Mouse (Mus musculus) midbrain, embryonic 10.5 days (tissue): ENCODE data around the gene Desi1. TPM values are rescaled to one million over a fixed set of nuclear protein-coding genes. Genes with fewer than 3 reads are reported as not detected.
A peak's percentile ranks its signal among the peaks of the same experiment; 100 is the strongest.

Experiments used
- DNase-seq: peaks from one replicate; pipeline ENCODE4 v3.0.0-alpha.2; 2017; ENCODE audit warnings: low spot score
- H3K27ac ChIP-seq: fragments of 300-500 bp; sonication (generic); replicated peaks from 2 replicates; pipeline ENCODE4 v1.5.1; 2016; ENCODE audit warnings: mild to moderate bottlenecking
- H3K27me3 ChIP-seq: fragments of 300-500 bp; sonication (generic); 2 replicates; pipeline ENCODE4 v1.6.1; 2016; ENCODE audit warnings: low read depth, mild to moderate bottlenecking; ENCODE audit not compliant: poor library complexity, severe bottlenecking
- H3K36me3 ChIP-seq: fragments of 300-500 bp; sonication (generic); 2 replicates; pipeline ENCODE4 v1.6.1; 2016; ENCODE audit warnings: mild to moderate bottlenecking, moderate library complexity
- H3K4me1 ChIP-seq: fragments of 300-500 bp; sonication (generic); 2 replicates; pipeline ENCODE4 v1.6.1; 2016
- H3K4me3 ChIP-seq: fragments of 300-500 bp; sonication (generic); 2 replicates; pipeline ENCODE4 v1.5.1; 2016; ENCODE audit warnings: mild to moderate bottlenecking, moderate library complexity
- H3K9me3 ChIP-seq: fragments of 300-500 bp; sonication (generic); replicated peaks from 2 replicates; pipeline ENCODE4 v1.6.1; 2016; ENCODE audit warnings: mild to moderate bottlenecking
- whole genome bisulfite sequencing: fragments of 180-500 bp; shearing (Covaris S2); methylation state at CpG from one replicate; pipeline ENCODE4 v1.1.7; 2016; 5-methylcytosine and 5-hydroxymethylcytosine counted together
- polyA plus RNA-seq: library from polyadenylated mRNA; unstranded; fragments of >200 nt; fragmentation: Nextera tagmentation; extraction: Ambion mirVana; gene quantifications from 2 replicates; pipeline ENCODE4 v1.2.1, GENCODE M21; 2016

The Desi1 gene
- polyA plus RNA-seq: 34.3 and 37.7 TPM in 2 replicates

- no peak within 1 kb of the TSS for H3K4me3 ChIP-seq
- peaks cover 96% of the 10 kb centered on the region for H3K36me3 ChIP-seq
- H3K9me3 ChIP-seq: no peaks in the 10 kb centered on the region
- no peak for DNase-seq
- no peaks in the 10 kb centered on the region for H3K4me1 ChIP-seq
- H3K27me3 ChIP-seq: no peaks in the 10 kb centered on the region
- no peak within 1 kb of the TSS for H3K27ac ChIP-seq
- 96% methylated on average over 4 of the region's 4 CpGs for WGBS
Measured at GRCm38 (mm10) chr15:82033762-82034161, at the start of gene Desi1. Gene Desi1, minus strand, starts transcription at chr15:82033862.

- H3K27me3 ChIP-seq: no peaks in the 10 kb centered on the region; the same call in 1 of the 2 replicates
- H3K4me3 ChIP-seq: no peak overlapping the region
- peak; percentile 53 for DNase-seq
- peak overlapping the region; percentile 38; the same call in 1 of the 2 replicates for H3K27ac ChIP-seq
- H3K9me3 ChIP-seq: no peaks in the 10 kb centered on the region
- WGBS: 44% methylated on average over 7 of the region's 7 CpGs
- no peaks in the 10 kb centered on the region for H3K36me3 ChIP-seq
- no peaks in the 10 kb centered on the region for H3K4me1 ChIP-seq
Measured at GRCm38 (mm10) chr15:82081161-82081560, 47.5 kb upstream of the Desi1 start.

DNA sequence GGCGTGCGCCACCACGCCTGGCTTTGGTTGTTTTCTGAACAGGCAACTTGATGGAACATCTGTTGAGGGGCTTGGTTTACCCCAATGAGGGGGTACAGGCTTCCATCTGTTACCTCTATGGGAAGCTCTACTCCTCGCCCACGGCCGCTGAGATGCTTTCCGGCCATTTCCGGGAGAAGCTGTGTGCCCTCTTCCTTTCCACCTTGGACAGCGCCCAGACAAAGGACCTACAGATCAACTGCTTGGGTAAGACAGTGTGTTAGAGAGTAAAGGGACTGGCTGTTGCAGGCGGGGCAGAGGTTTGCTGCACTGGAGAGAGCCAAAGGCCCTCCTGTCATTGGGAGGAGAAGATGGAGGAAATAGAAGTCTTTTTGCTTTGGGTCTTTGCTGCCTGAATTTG is 46.2 kb upstream of the Desi1 start:
- 69% methylated on average over 10 of the region's 10 CpGs for WGBS
- no peak overlapping the region for H3K4me3 ChIP-seq
- no peak for DNase-seq

GRCm38 (mm10) chr15:82073490-82073889 is 39.8 kb upstream of the Desi1 start:
- H3K9me3 ChIP-seq: 0 out of 2 replicates have a peak, but pooled peaks cover 6% of the 10 kb centered on the region
- no peak overlapping the region for H3K27ac ChIP-seq
- H3K4me3 ChIP-seq: no peak overlapping the region
- 94% methylated on average over 7 of the region's 7 CpGs for WGBS
- H3K4me1 ChIP-seq: peaks cover 6% of the 10 kb centered on the region
- H3K36me3 ChIP-seq: no peaks in the 10 kb centered on the region
- DNase-seq: no peak
- peaks cover 42% of the 10 kb centered on the region for H3K27me3 ChIP-seq

More for the DNA sequence above, 46.2 kb upstream of the Desi1 start:
- no peak overlapping the region for H3K27ac ChIP-seq
- H3K36me3 ChIP-seq: no peaks in the 10 kb centered on the region
- no peaks in the 10 kb centered on the region for H3K9me3 ChIP-seq
- no peaks in the 10 kb centered on the region for H3K4me1 ChIP-seq
- H3K27me3 ChIP-seq: no peaks in the 10 kb centered on the region

DNA sequence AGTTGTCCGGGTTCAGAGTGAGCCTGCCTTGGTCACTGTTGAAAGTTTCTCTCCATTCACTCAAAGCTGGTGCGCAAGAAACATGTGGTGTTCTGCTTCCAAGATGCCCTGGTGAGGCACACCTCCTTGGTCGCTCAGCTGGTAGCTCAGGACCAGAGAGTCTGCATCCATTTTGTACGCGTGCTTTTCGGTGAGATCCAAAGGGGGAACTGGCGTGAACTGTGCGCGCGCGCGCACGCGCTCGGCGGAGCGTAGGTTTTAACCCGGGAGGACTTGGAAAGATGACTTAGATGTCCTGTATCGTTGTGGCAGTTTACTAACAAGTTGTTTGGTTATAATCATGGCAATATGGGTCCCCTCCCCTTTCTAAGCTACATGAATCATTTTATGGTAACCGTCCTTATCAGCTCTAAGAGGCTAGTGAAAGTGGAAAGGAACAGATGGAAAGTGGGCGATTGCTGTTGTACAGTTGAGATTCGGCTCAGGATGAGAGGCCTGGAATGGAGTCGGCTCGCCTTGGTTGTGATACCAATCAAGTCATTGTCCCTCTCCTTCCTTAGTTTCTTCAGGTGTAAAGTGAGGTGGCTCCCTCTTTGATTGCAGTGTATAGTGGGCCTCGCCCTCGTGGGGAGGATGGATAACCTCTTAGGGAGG is 38.3 kb upstream of the Desi1 start:
- no peaks in the 10 kb centered on the region for H3K36me3 ChIP-seq
- no peak overlapping the region for H3K27ac ChIP-seq
- 0 out of 2 replicates have a peak, but pooled peaks cover 6% of the 10 kb centered on the region for H3K9me3 ChIP-seq
- DNase-seq: no peak
- 92% methylated on average over 26 of the region's 26 CpGs for WGBS
- H3K4me1 ChIP-seq: peaks cover 6% of the 10 kb centered on the region
- no peak overlapping the region for H3K4me3 ChIP-seq
- peaks cover 49% of the 10 kb centered on the region for H3K27me3 ChIP-seq

GRCm38 (mm10) chr15:82069898-82070297 is 36.2 kb upstream of the Desi1 start, which contains the start of gene Mei1:
Gene Mei1, plus strand, starts transcription at chr15:82069996.
- DNase-seq: peak; percentile 25
- Histone ChIP-seq H3K9me3 (0 out of 2 replicates have a peak, but pooled peaks cover 6% of the 10 kb centered on the region), H3K4me3 (peak within 1 kb of the TSS; percentile 35), H3K36me3 (no peaks in the 10 kb centered on the region), H3K27ac (no peak within 1 kb of the TSS), H3K4me1 (peaks cover 6% of the 10 kb centered on the region), H3K27me3 (peaks cover 61% of the 10 kb centered on the region)
- WGBS: 25% methylated on average over 40 of the region's 40 CpGs

GRCm38 (mm10) chr15:82065511-82065910 is 31.8 kb upstream of the Desi1 start:
- WGBS: 21% methylated on average over 7 of the region's 7 CpGs
- no peak overlapping the region for H3K27ac ChIP-seq
- 0 out of 2 replicates have a peak, but pooled peaks cover 6% of the 10 kb centered on the region for H3K9me3 ChIP-seq
- peaks cover 68% of the 10 kb centered on the region for H3K27me3 ChIP-seq
- peaks cover 6% of the 10 kb centered on the region for H3K4me1 ChIP-seq
- DNase-seq: peak; percentile 67
- H3K4me3 ChIP-seq: no peak overlapping the region
- no peaks in the 10 kb centered on the region for H3K36me3 ChIP-seq

- no peak overlapping the region for H3K27ac ChIP-seq
- H3K36me3 ChIP-seq: no peaks in the 10 kb centered on the region
- no peak for DNase-seq
- 77% methylated on average over 14 of the region's 14 CpGs for WGBS
- H3K4me3 ChIP-seq: no peak overlapping the region
- no peaks in the 10 kb centered on the region for H3K4me1 ChIP-seq
- H3K27me3 ChIP-seq: peaks cover 52% of the 10 kb centered on the region
- H3K9me3 ChIP-seq: no peaks in the 10 kb centered on the region
Measured at GRCm38 (mm10) chr15:82063909-82064308, 30.2 kb upstream of the Desi1 start.

DNA sequence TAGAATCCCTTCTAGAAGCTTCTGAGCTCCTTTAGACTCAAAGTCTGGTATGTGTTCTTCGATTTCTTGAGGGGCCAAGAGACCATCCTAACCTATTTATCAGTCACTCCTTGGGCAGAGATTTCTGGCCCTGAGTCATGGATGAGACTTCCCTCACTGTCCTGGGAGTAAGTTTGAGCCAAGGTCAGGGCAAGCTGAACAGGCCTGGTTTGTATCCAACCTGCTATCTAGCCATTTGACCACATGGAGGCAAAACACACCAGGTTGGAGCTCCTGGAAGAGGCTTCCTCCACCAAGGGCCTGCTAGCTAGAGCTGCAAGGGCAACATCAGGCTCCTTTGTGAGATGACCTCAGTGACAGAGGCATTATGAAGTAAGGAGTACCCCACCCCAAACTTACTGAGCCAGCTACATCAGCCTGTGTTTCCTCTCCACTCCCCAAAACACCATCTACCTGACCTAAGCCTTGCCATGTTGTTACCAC is 25.1 kb upstream of the Desi1 start, which contains the start of gene 4930407I10Rik:
4930407I10Rik (plus strand) TSS at position 433 of the 483 bp plus-strand sequence.
- WGBS: 80% methylated on average over 1 of the region's 1 CpGs
- H3K4me1 ChIP-seq: no peaks in the 10 kb centered on the region
- no peak within 1 kb of the TSS for H3K27ac ChIP-seq
- no peaks in the 10 kb centered on the region for H3K9me3 ChIP-seq
- no peaks in the 10 kb centered on the region for H3K36me3 ChIP-seq
- peaks cover 16% of the 10 kb centered on the region for H3K27me3 ChIP-seq
- H3K4me3 ChIP-seq: no peak within 1 kb of the TSS
- no peak for DNase-seq

GRCm38 (mm10) chr15:82052544-82052943 is 18.9 kb upstream of the Desi1 start:
- Histone ChIP-seq H3K4me3 (no peak overlapping the region), H3K4me1 (no peaks in the 10 kb centered on the region), H3K27me3 (no peaks in the 10 kb centered on the region), H3K27ac (no peak overlapping the region), H3K36me3 (no peaks in the 10 kb centered on the region), H3K9me3 (no peaks in the 10 kb centered on the region)
- DNase-seq: no peak
- WGBS: 62% methylated on average over 5 of the region's 5 CpGs

DNA sequence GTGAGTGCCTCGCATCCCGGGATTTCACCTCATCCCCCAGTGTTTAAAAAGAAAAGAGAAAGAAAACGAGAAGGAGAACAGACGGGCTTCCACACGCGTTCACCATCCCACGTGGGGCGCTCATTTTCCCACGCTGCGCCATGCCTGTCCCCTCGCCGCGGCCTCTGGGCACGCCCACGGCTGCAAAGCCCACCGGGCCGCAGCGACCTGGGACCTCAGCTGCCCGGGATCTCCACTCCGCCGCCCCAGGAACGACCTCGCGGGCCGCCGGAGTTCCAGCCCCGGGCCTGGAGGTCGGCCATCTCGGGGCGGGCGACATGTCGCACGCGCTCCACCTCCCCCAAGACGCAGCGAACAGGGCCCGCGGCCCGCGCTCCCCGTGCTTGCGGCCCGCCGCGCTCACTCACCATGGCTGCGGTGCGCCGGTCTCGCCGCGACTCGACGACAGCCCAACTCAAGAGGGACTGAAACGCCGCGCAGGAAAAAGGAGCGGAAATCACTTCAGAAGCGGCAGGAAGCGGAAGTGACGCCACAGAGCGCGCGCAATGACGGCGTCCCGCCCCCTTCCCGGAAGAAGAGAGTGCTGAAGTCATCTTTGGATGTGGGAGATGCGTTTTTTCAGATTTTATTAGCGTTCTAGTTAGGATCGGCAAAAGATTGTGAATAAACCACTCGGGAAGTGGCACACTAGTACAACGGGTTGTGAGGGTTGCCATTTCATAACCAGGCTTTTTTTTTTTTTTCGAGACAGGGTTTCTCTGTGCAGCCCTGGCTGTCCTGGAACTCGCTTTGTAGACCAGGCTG is 13.6 kb upstream of the Desi1 start, which contains the start of gene Snu13:
Snu13 (minus strand) TSS at position 519 of the 804 bp plus-strand sequence.
- no peaks in the 10 kb centered on the region for H3K9me3 ChIP-seq
- H3K27me3 ChIP-seq: no peaks in the 10 kb centered on the region
- peaks cover 25% of the 10 kb centered on the region for H3K36me3 ChIP-seq
- H3K4me3 ChIP-seq: peak within 1 kb of the TSS; percentile 100
- H3K27ac ChIP-seq: peak within 1 kb of the TSS; percentile 93
- H3K4me1 ChIP-seq: peaks cover 15% of the 10 kb centered on the region
- peak; percentile 90 for DNase-seq
- under 1% methylated on average over 74 of the region's 74 CpGs for WGBS

GRCm38 (mm10) chr15:82046246-82046891 is 12.7 kb upstream of the Desi1 start:
- Histone ChIP-seq H3K9me3 (no peaks in the 10 kb centered on the region), H3K27me3 (no peaks in the 10 kb centered on the region), H3K27ac (peak overlapping the region; percentile 93), H3K4me3 (peak overlapping the region; percentile 100), H3K4me1 (peaks cover 15% of the 10 kb centered on the region), H3K36me3 (peaks cover 27% of the 10 kb centered on the region)
- 7% methylated on average over 26 of the region's 26 CpGs for WGBS
- DNase-seq: peak; percentile 20
